Mouse (Mus musculus) hindbrain, embryonic 15.5 days (tissue): Measurements from ENCODE around the gene Gm8947. TPM values are rescaled to one million over a fixed set of nuclear protein-coding genes. Genes with fewer than 3 reads are reported as not detected.
"Not testable (repeated sequence)": the region's sequence is repeated elsewhere in the genome, so short reads cannot be mapped to it uniquely, and the experiment has no call there.

Experiments used
- ATAC-seq: fragments of 200-750 bp; cut with Nextera tagmentation; 2 replicates; pipeline ENCODE4 v1.8.0; 2017; ENCODE audit warnings: low read depth, moderate number of reproducible peaks, moderate TSS enrichment; ENCODE audit not compliant: low FRiP score
- H3K27ac ChIP-seq: fragments of 300-500 bp; sonication (generic); replicated peaks from 2 replicates; pipeline ENCODE4 v1.5.1; 2015; ENCODE audit warnings: mild to moderate bottlenecking, inconsistent platforms
- H3K27me3 ChIP-seq: fragments of 300-500 bp; sonication (generic); 2 replicates; pipeline ENCODE4 v1.6.1; 2015; ENCODE audit warnings: control low read depth, inconsistent platforms
- H3K36me3 ChIP-seq: fragments of 300-500 bp; sonication (generic); 2 replicates; pipeline ENCODE4 v1.6.1; 2015; ENCODE audit warnings: control low read depth, inconsistent platforms
- H3K4me1 ChIP-seq: fragments of 300-500 bp; sonication (generic); replicated peaks from 2 replicates; pipeline ENCODE4 v1.6.1; 2015; ENCODE audit warnings: control low read depth, inconsistent platforms
- H3K4me2 ChIP-seq: fragments of 300-500 bp; sonication (generic); 2 replicates; pipeline ENCODE4 v1.6.1; 2015; ENCODE audit warnings: moderate library complexity, mild to moderate bottlenecking, inconsistent platforms
- H3K4me3 ChIP-seq: fragments of 300-500 bp; sonication (generic); 2 replicates; pipeline ENCODE4 v1.5.1; 2015; ENCODE audit warnings: mild to moderate bottlenecking, inconsistent platforms
- H3K9ac ChIP-seq: fragments of 300-500 bp; sonication (generic); 2 replicates; pipeline ENCODE4 v1.6.1; 2015; ENCODE audit warnings: inconsistent platforms
- H3K9me3 ChIP-seq: fragments of 300-500 bp; sonication (generic); 2 replicates; pipeline ENCODE4 v1.6.1; 2016; ENCODE audit warnings: control low read depth, inconsistent platforms
- WGBS: fragments of 180-500 bp; shearing (Covaris S2); methylation state at CpG from one replicate; pipeline ENCODE4 v1.1.7; 2015; 5-methylcytosine and 5-hydroxymethylcytosine counted together
- polyA plus RNA-seq: library from polyadenylated mRNA; unstranded; fragments of >200 nt; fragmentation: Nextera tagmentation; extraction: Ambion mirVana; gene quantifications from 2 replicates; pipeline ENCODE4 v1.2.1, GENCODE M21; 2015

The Gm8947 gene
- polyA plus RNA-seq, 1 experiment from 2014 or later: not detected

DNA sequence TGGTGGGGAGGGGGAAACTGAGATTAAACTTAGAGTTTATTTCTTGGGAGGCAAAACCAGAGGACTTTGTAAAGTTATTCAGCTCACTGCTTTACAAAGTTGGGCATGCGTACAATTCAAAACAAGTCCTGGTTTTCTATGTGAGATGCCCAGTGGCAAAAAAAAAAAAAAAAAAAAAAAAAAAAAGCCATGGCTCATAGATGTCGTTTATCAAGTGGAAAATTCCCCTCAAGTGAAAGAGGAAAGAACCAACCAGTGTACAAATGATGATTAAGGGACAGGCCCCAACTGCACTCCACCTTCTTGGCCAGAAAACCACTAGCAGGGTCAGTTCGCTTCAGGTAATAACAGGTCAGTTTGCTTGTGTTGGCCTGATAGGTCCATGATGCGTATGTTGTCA, 3.7 kb upstream of the Gm8947 start:
- WGBS: 89% methylated on average over 4 of the region's 4 CpGs

DNA sequence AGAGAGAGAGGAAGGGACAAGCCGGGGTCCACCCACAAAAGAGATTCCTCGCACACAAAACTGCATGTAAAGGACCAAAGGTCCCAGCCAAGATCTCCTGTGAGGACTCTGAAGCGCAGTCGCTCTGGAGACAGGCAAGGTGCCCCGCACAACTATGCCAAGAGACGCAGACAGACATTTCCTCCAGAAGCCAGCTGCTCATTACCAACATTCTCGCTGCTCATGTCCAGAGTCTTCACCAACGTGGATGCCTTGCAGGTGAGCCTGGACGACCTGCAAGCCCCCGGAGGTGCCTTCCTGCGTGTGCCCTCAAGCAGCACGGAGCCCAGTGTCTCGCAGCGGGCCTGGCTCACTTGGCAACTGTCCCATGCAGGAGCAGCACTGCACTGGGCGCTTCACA, 563 bp downstream of the Gm8947 start:
- H3K9ac ChIP-seq, H3K27ac ChIP-seq, H3K9me3 ChIP-seq, H3K36me3 ChIP-seq, H3K4me3 ChIP-seq, ATAC-seq, H3K27me3 ChIP-seq, H3K4me1 ChIP-seq, H3K4me2 ChIP-seq: not testable (repeated sequence)
- 94% methylated on average over 15 of the region's 15 CpGs for WGBS

More for the DNA sequence above, 3.7 kb upstream of the Gm8947 start:
- H3K4me1 ChIP-seq: no peaks in the 10 kb centered on the region
- no peaks in the 10 kb centered on the region for H3K9me3 ChIP-seq
- H3K27me3 ChIP-seq: no peaks in the 10 kb centered on the region
- no peak for ATAC-seq
- no peak overlapping the region for H3K27ac ChIP-seq
- no peaks in the 10 kb centered on the region for H3K36me3 ChIP-seq
- no peak overlapping the region for H3K4me2 ChIP-seq
- H3K9ac ChIP-seq: no peak overlapping the region
- H3K4me3 ChIP-seq: no peak overlapping the region

DNA sequence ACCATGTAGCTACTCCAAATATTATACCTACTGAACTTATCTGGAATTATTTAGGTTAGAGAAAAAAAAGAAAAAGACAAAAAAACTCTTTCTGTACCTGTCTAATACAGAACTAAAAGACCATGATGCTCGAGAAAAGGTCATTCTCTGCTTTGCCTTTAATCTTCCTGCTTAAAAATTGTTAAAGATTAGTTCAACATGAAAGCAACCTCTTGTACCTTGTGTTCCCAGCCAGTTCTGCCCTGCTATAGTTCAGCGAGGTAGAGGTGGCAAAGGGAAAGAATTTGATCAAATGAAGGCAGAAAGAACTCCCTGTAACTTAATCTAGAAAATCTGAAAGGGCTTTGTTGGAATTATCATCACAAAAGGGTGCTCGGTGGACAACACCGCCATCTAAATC, 3.8 kb downstream of the Gm8947 start:
- not testable (repeated sequence) for H3K4me2 ChIP-seq, ATAC-seq, H3K9ac ChIP-seq, H3K27me3 ChIP-seq, H3K9me3 ChIP-seq, H3K27ac ChIP-seq, H3K4me1 ChIP-seq, H3K4me3 ChIP-seq, H3K36me3 ChIP-seq
- 70% methylated on average over 4 of the region's 4 CpGs for WGBS

DNA sequence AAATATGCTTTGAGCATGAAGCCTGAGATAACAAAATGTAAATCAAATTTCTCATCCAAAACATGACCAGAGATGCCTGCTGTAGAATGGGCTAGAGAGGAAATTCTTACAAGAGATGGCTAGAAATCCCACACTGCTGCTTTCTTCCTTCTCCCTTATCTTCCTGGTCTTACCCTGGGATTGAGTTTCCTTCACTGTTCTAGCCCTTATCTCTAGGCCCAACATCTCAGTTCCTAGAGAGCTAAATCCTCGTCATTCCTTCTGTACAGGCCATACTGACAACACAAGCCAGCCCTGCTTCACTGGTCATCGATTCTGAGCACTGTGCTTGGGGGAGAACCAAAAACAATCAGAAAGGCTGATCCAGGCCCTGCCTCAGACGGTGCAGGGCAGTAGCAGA, 4.5 kb downstream of the Gm8947 start:
- H3K27ac ChIP-seq, H3K36me3 ChIP-seq, H3K4me3 ChIP-seq, ATAC-seq, H3K9ac ChIP-seq, H3K4me2 ChIP-seq, H3K4me1 ChIP-seq, H3K9me3 ChIP-seq, H3K27me3 ChIP-seq: not testable (repeated sequence)
- 90% methylated on average over 3 of the region's 3 CpGs for whole genome bisulfite sequencing

DNA sequence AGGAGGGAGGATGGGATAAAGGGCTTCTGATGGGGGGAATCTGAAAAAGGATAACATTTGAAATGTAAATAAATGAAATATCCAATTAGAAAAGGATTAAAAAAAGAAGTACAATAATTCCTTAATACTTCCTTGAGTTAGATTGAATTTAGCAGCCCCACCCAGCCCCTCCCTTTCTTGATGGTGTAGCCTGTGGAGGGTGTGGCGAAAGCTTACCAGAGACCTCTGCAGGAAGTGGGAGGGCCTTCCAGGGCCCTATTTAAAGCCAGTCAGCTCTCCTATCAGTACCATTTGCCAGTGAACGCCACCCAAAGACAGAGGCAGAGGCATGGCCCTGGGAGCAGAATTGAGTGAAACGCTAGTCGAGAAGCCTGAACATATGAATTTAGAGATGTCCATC, 5.9 kb downstream of the Gm8947 start, which contains the start of gene Gm47995:
Gm47995 (plus strand) TSS at position 329 of the 400 bp plus-strand sequence.
- H3K27me3 ChIP-seq, H3K27ac ChIP-seq, H3K4me3 ChIP-seq, H3K4me1 ChIP-seq, H3K4me2 ChIP-seq, H3K36me3 ChIP-seq, ATAC-seq, H3K9me3 ChIP-seq, H3K9ac ChIP-seq: not testable (repeated sequence)
- 81% methylated on average over 2 of the region's 4 CpGs for WGBS

DNA sequence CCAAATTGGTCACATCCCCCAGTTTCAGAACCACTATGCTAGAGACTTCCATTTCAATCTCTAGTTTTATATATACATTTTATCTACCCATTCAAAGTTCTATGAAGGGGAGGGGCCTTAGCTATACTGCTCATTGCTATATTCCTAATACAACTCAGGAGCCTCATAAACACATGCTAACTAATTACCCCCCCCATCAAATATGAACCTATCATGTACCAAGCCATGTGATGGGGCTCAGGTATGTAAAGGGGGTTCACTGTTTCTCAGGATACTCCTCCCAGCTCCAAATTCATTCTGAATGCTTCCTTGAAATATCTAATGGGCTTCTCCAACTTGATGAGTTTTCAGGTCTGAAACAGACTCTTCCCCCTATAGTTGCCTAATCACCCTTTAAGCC, 8.4 kb downstream of the Gm8947 start:
- not testable (repeated sequence) for H3K27me3 ChIP-seq, H3K9me3 ChIP-seq, H3K4me2 ChIP-seq, H3K4me1 ChIP-seq, H3K4me3 ChIP-seq, ATAC-seq, H3K36me3 ChIP-seq, H3K27ac ChIP-seq, H3K9ac ChIP-seq

DNA sequence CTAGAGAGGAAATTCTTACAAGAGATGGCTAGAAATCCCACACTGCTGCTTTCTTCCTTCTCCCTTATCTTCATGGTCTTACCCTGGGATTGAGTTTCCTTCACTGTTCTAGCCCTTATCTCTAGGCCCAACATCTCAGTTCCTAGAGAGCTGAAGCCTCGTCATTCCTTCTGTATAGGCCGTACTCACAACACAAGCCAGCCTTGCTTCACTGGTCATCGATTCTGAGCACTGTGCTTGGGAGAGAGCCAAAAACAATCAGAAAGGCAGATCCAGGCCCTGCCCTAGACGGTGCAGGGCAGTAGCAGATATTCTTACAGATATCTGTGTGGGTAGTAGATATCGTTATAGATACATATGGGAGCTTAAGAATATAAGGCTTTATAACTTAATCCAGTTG, 10.6 kb downstream of the Gm8947 start:
- H3K36me3 ChIP-seq, H3K9me3 ChIP-seq, H3K4me1 ChIP-seq, H3K27me3 ChIP-seq, H3K9ac ChIP-seq, H3K4me2 ChIP-seq, H3K27ac ChIP-seq, ATAC-seq, H3K4me3 ChIP-seq: not testable (repeated sequence)
- 71% methylated on average over 4 of the region's 5 CpGs for WGBS

DNA sequence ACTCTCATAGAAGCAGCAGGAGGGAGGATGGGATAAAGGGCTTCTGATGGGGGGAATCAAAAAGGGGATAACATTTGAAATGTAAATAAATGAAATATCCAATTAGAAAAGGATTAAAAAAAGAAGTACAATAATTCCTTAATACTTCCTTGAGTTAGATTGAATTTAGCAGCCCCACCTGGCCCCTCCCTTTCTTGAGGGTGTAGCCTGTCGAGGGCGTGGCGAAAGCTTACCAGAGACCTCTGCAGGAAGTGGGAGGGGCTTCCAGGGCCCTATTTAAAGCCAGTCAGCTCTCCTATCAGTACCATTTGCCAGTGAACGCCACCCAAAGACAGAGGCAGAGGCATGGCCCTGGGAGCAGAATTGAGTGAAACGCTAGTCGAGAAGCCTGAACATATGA, 11.6 kb downstream of the Gm8947 start, which contains the start of gene 3110040M04Rik:
3110040M04Rik (plus strand) TSS at position 304 of the 400 bp plus-strand sequence.
- WGBS: no CpG with 5 or more reads among the region's 6 CpGs
- H3K27ac ChIP-seq, H3K36me3 ChIP-seq, ATAC-seq, H3K27me3 ChIP-seq, H3K4me2 ChIP-seq, H3K9ac ChIP-seq, H3K4me3 ChIP-seq, H3K4me1 ChIP-seq, H3K9me3 ChIP-seq: not testable (repeated sequence)

DNA sequence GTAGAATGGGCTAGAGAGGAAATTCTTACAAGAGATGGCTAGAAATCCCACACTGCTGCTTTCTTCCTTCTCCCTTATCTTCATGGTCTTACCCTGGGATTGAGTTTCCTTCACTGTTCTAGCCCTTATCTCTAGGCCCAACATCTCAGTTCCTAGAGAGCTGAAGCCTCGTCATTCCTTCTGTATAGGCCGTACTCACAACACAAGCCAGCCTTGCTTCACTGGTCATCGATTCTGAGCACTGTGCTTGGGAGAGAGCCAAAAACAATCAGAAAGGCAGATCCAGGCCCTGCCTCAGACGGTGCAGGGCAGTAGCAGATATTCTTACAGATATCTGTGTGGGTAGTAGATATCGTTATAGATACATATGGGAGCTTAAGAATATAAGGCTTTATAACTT, 16.3 kb downstream of the Gm8947 start:
- not testable (repeated sequence) for ATAC-seq

DNA sequence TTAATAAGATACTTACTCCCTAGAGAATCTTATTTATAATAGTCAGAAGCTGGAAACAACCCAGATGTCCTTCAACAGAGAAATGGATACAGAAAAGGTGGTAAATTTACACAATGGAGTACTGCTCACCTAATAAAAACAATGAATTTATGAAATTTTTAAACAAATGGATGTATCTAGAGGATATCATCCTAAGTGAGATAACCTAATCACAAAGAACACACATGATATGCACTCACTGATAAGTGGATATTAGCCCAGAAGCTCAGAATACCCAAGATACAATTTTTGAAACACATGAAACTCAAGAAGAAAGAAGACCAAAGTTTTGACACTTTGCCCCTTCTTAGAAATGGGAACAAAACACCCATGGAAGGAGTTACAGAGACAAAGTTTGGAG, 16.8 kb downstream of the Gm8947 start:
- H3K27ac ChIP-seq, H3K4me3 ChIP-seq, H3K9ac ChIP-seq, H3K36me3 ChIP-seq, H3K27me3 ChIP-seq, H3K4me1 ChIP-seq, H3K4me2 ChIP-seq, H3K9me3 ChIP-seq, ATAC-seq: not testable (repeated sequence)

More for the DNA sequence above, 16.3 kb downstream of the Gm8947 start:
- not testable (repeated sequence) for H3K27ac ChIP-seq, H3K27me3 ChIP-seq, H3K4me1 ChIP-seq, H3K4me2 ChIP-seq, H3K9me3 ChIP-seq, H3K9ac ChIP-seq, H3K36me3 ChIP-seq, H3K4me3 ChIP-seq
- 65% methylated on average over 3 of the region's 5 CpGs for WGBS

DNA sequence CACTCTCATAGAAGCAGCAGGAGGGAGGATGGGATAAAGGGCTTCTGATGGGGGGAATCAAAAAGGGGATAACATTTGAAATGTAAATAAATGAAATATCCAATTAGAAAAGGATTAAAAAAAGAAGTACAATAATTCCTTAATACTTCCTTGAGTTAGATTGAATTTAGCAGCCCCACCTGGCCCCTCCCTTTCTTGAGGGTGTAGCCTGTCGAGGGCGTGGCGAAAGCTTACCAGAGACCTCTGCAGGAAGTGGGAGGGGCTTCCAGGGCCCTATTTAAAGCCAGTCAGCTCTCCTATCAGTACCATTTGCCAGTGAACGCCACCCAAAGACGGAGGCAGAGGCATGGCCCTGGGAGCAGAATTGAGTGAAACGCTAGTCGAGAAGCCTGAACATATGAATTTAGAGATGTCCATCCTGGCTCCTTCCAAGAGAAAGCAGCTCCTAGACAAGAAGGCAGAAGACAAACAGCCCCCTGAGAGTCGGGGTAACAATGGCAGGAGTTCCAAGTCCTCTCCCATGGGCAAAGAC, 17.7 kb downstream of the Gm8947 start, which contains the start of gene Gm47996:
Gm47996 (plus strand) TSS at position 308 of the 532 bp plus-strand sequence.
- WGBS: 91% methylated on average over 6 of the region's 8 CpGs
- H3K9me3 ChIP-seq, H3K4me1 ChIP-seq, ATAC-seq, H3K4me2 ChIP-seq, H3K27me3 ChIP-seq, H3K9ac ChIP-seq, H3K4me3 ChIP-seq, H3K36me3 ChIP-seq, H3K27ac ChIP-seq: not testable (repeated sequence)

DNA sequence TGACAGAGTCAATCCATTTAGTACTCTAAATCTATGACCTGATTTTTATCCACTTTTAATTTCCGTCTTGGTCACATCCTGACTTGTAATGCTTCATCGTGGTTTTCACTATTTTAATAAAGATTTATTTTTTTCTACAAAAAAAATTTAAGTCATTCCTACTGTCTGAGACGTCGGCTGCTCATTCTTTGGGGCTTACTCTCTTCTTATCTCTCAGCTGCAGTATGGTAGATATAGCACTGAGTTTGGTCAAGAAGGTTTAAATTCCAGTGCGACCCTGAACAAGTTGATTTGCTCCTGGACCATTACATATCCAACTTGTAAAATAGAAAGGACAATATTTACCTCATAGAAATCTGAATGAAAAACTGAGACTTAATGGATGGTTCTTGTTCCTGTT, 19.5 kb downstream of the Gm8947 start:
- not testable (repeated sequence) for H3K27me3 ChIP-seq, H3K27ac ChIP-seq, ATAC-seq, H3K9me3 ChIP-seq, H3K4me1 ChIP-seq, H3K4me2 ChIP-seq, H3K9ac ChIP-seq, H3K36me3 ChIP-seq, H3K4me3 ChIP-seq
- 93% methylated on average over 5 of the region's 5 CpGs for WGBS

DNA sequence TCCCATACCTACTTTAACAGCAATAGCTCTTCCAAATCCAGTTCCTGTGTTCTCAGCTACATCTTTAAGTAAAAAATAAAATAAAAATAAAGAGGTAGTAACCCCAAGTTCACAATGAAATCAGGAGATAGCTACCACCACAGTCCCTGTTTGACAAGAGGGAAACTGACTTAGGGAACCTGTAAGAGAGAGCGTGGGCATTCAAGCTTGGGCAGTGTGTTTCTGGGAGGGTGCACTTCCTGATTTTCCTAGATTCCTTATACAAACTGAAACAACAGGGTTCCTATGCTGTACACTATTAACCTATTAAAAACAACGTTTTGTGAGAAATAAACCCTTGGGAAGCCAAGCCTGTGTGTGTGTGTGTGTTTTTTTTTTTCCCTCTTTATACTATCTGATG, 22.7 kb downstream of the Gm8947 start:
- Histone ChIP-seq H3K4me3 (no peak overlapping the region), H3K27me3 (no peaks in the 10 kb centered on the region), H3K36me3 (no peaks in the 10 kb centered on the region), H3K9ac (no peak overlapping the region), H3K4me2 (no peak overlapping the region), H3K9me3 (no peaks in the 10 kb centered on the region), H3K27ac (no peak overlapping the region), H3K4me1 (no peaks in the 10 kb centered on the region)
- WGBS: 77% methylated on average over 2 of the region's 2 CpGs
- no peak for ATAC-seq
